Mouse (Mus musculus) limb, embryonic 11.5 days (tissue): ENCODE results near the gene Arhgef33. TPM values are rescaled to one million over a fixed set of nuclear protein-coding genes. Genes with fewer than 3 reads are reported as not detected.
A peak's percentile ranks its signal among the peaks of the same experiment; 100 is the strongest.
"Not testable (repeated sequence)": the region's sequence is repeated elsewhere in the genome, so short reads cannot be mapped to it uniquely, and the experiment has no call there.

Source experiments
- ATAC-seq: fragments of 200-750 bp; cut with Nextera tagmentation; 2 replicates; pipeline ENCODE4 v1.8.0; 2017; ENCODE audit warnings: low read depth; ENCODE audit not compliant: insufficient number of reproducible peaks, low FRiP score, low TSS enrichment
- DNase-seq: peaks from one replicate; pipeline ENCODE4 v3.0.0-alpha.2; 2015; ENCODE audit warnings: low spot score
- H3K27ac ChIP-seq: fragments of 300-500 bp; sonication (generic); replicated peaks from 2 replicates; pipeline ENCODE4 v1.5.1; 2014; ENCODE audit warnings: low read depth, mild to moderate bottlenecking, low read length
- H3K27me3 ChIP-seq: fragments of 300-500 bp; sonication (generic); 2 replicates; pipeline ENCODE4 v1.6.1; 2014; ENCODE audit warnings: mild to moderate bottlenecking, low read length, mixed read lengths; ENCODE audit not compliant: control insufficient read depth, insufficient read depth
- H3K36me3 ChIP-seq: fragments of 300-500 bp; sonication (generic); 2 replicates; pipeline ENCODE4 v1.6.1; 2014; ENCODE audit warnings: mild to moderate bottlenecking, low read length, moderate library complexity, mixed read lengths; ENCODE audit not compliant: control insufficient read depth, insufficient read depth
- H3K4me1 ChIP-seq: fragments of 300-500 bp; sonication (generic); 2 replicates; pipeline ENCODE4 v1.6.1; 2014; ENCODE audit warnings: low read length, mixed read lengths; ENCODE audit not compliant: control insufficient read depth, insufficient read depth
- H3K4me2 ChIP-seq: fragments of 300-500 bp; sonication (generic); 2 replicates; pipeline ENCODE4 v1.6.1; 2014; ENCODE audit warnings: low read depth, mild to moderate bottlenecking, moderate library complexity; ENCODE audit not compliant: severe bottlenecking
- H3K4me3 ChIP-seq: fragments of 300-500 bp; sonication (generic); 2 replicates; pipeline ENCODE4 v1.5.1; 2014; ENCODE audit warnings: low read depth, low read length
- H3K9ac ChIP-seq: fragments of 300-500 bp; sonication (generic); 2 replicates; pipeline ENCODE4 v1.6.1; 2014; ENCODE audit warnings: mild to moderate bottlenecking, low read length
- H3K9me3 ChIP-seq: fragments of 300-500 bp; sonication (generic); 2 replicates; pipeline ENCODE4 v1.6.1; 2016; ENCODE audit warnings: low read length; ENCODE audit not compliant: control insufficient read depth
- WGBS: fragments of 180-500 bp; shearing (Covaris S2); extraction: QIAGEN DNeasy Blood & Tissue Kit; methylation state at CpG from one replicate; pipeline ENCODE4 v1.1.7; 2014; 5-methylcytosine and 5-hydroxymethylcytosine counted together
- polyA plus RNA-seq: library from polyadenylated mRNA; unstranded; fragments of >200 nt; fragmentation: Nextera tagmentation; extraction: Ambion mirVana; gene quantifications from 2 replicates; pipeline ENCODE4 v1.2.1, GENCODE M21; 2014

Arhgef33 gene
- polyA plus RNA-seq, 1 experiment from 2014 or later, result 0.53 TPM

GRCm38 (mm10) chr17:80360245-80360644 lies 53.0 kb downstream of the Arhgef33 start:
- H3K36me3 ChIP-seq, result no peaks in the 10 kb centered on the region
- no peak overlapping the region for H3K27ac ChIP-seq
- DNase-seq, result no peak
- WGBS, result 95% methylated on average over 8 of the region's 8 CpGs
- no peak overlapping the region for H3K4me2 ChIP-seq
- no peaks in the 10 kb centered on the region for H3K4me1 ChIP-seq
- no peak overlapping the region for H3K4me3 ChIP-seq
- no peaks in the 10 kb centered on the region for H3K9me3 ChIP-seq
- ATAC-seq, result no peak
- no peak overlapping the region for H3K9ac ChIP-seq
- H3K27me3 ChIP-seq, result no peaks in the 10 kb centered on the region

- ATAC-seq (no peak), DNase-seq (no peak)
- H3K27ac ChIP-seq, result no peak overlapping the region
- H3K36me3 ChIP-seq, result no peaks in the 10 kb centered on the region
- 87% methylated on average over 5 of the region's 5 CpGs for WGBS
- no peak overlapping the region for H3K4me3 ChIP-seq
- H3K9me3 ChIP-seq, result no peaks in the 10 kb centered on the region
- H3K4me2 ChIP-seq, result no peak overlapping the region
- H3K27me3 ChIP-seq, result no peaks in the 10 kb centered on the region
- no peaks in the 10 kb centered on the region for H3K4me1 ChIP-seq
- H3K9ac ChIP-seq, result no peak overlapping the region
Measured at GRCm38 (mm10) chr17:80367276-80367675, 60.1 kb downstream of the Arhgef33 start.

GRCm38 (mm10) chr17:80368606-80369005 lies 61.4 kb downstream of the Arhgef33 start:
- H3K4me1 ChIP-seq, result no peaks in the 10 kb centered on the region
- 85% methylated on average over 9 of the region's 9 CpGs for WGBS
- no peak overlapping the region for H3K27ac ChIP-seq
- H3K4me2 ChIP-seq, result no peak overlapping the region
- ATAC-seq, result no peak
- DNase-seq, result no peak
- H3K4me3 ChIP-seq, result no peak overlapping the region
- H3K27me3 ChIP-seq, result no peaks in the 10 kb centered on the region
- no peaks in the 10 kb centered on the region for H3K9me3 ChIP-seq
- no peak overlapping the region for H3K9ac ChIP-seq
- no peaks in the 10 kb centered on the region for H3K36me3 ChIP-seq

GRCm38 (mm10) chr17:80372989-80373725 lies 66.0 kb downstream of the Arhgef33 start, which contains the start of gene Gm10190:
Gene Gm10190 (minus strand): TSS chr17:80373541.
- peak within 1 kb of the TSS; percentile 36 for H3K4me3 ChIP-seq
- DNase-seq (peak; percentile 87), ATAC-seq (peak; percentile 95)
- peak within 1 kb of the TSS; percentile 77 for H3K9ac ChIP-seq
- H3K4me1 ChIP-seq, result no peaks in the 10 kb centered on the region
- H3K27ac ChIP-seq, result no peak within 1 kb of the TSS
- H3K9me3 ChIP-seq, result no peaks in the 10 kb centered on the region
- WGBS, result 4% methylated on average over 92 of the region's 102 CpGs
- H3K36me3 ChIP-seq, result no peaks in the 10 kb centered on the region
- H3K4me2 ChIP-seq, result peak within 1 kb of the TSS; percentile 78
- no peaks in the 10 kb centered on the region for H3K27me3 ChIP-seq

DNA sequence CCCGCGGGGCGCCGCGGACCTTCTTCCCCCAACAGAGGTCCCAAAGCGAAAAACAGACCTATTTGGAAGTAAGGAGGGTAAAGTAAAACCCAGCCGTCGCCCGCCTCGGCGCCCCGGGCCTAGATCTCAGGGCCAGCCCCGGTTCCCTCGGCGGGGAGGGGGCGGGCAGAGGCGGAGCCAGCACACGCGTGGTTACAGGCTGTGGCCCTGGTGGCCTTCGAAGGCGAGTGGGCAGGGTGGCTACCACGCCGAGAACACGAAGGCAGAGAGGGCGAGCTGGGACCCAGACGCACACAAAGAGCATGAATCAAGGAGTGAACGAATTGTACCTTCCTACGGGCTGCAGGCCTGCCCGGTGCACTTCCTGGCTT lies 66.5 kb downstream of the Arhgef33 start:
- DNase-seq (no peak), ATAC-seq (peak; percentile 81)
- 22% methylated on average over 29 of the region's 29 CpGs for WGBS
- H3K4me2 ChIP-seq, result peak overlapping the region; percentile 78
- no peaks in the 10 kb centered on the region for H3K27me3 ChIP-seq
- H3K4me1 ChIP-seq, result no peaks in the 10 kb centered on the region
- peak overlapping the region; percentile 77 for H3K9ac ChIP-seq
- H3K36me3 ChIP-seq, result no peaks in the 10 kb centered on the region
- peak overlapping the region; percentile 36 for H3K4me3 ChIP-seq
- no peaks in the 10 kb centered on the region for H3K9me3 ChIP-seq
- no peak overlapping the region for H3K27ac ChIP-seq

GRCm38 (mm10) chr17:80378386-80378785 lies 71.2 kb downstream of the Arhgef33 start:
- H3K27me3 ChIP-seq, H3K9me3 ChIP-seq, H3K27ac ChIP-seq, H3K4me3 ChIP-seq, DNase-seq, H3K9ac ChIP-seq, ATAC-seq, H3K36me3 ChIP-seq, H3K4me2 ChIP-seq, H3K4me1 ChIP-seq: not testable (repeated sequence)

DNA sequence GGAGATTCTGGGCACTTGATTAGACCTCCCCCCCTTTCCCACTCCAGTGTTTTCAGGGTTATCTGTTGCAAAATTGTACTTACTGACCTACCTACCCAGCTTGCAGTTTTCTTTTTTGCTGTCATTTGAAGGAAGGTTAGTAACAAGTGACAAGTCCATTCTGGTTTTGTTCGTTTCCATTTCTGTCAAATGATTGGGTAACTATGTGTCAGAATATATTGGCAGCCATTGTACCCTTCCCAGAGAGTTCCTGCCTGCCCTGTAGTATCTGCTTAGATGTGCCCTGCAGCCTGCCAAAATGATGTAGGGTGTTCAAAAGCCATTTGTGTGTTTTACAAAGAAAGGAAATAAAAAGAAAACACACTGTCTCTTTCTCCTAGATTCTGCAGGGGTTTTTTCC lies 78.5 kb downstream of the Arhgef33 start:
- 71% methylated on average over 1 of the region's 1 CpGs for WGBS
- no peaks in the 10 kb centered on the region for H3K4me1 ChIP-seq
- no peak for ATAC-seq

GRCm38 (mm10) chr17:80390024-80390423 lies 82.8 kb downstream of the Arhgef33 start:
- H3K9ac ChIP-seq, result no peak overlapping the region
- 59% methylated on average over 10 of the region's 10 CpGs for WGBS

More for the DNA sequence above, 78.5 kb downstream of the Arhgef33 start:
- Histone ChIP-seq H3K4me3 (no peak overlapping the region), H3K27ac (no peak overlapping the region), H3K9ac (no peak overlapping the region), H3K4me2 (no peak overlapping the region), H3K36me3 (no peaks in the 10 kb centered on the region), H3K9me3 (no peaks in the 10 kb centered on the region), H3K27me3 (no peaks in the 10 kb centered on the region)
- no peak for DNase-seq

More at GRCm38 (mm10) chr17:80390024-80390423, 82.8 kb downstream of the Arhgef33 start:
- no peaks in the 10 kb centered on the region for H3K27me3 ChIP-seq
- no peak for ATAC-seq
- H3K4me3 ChIP-seq, result no peak overlapping the region
- H3K9me3 ChIP-seq, result no peaks in the 10 kb centered on the region
- no peaks in the 10 kb centered on the region for H3K36me3 ChIP-seq
- H3K4me1 ChIP-seq, result no peaks in the 10 kb centered on the region
- no peak overlapping the region for H3K27ac ChIP-seq
- DNase-seq, result no peak
- H3K4me2 ChIP-seq, result no peak overlapping the region
